Mouse (Mus musculus) kidney, postnatal 4 days (tissue): ENCODE results near the gene Pex10.

Experiments
- DNase-seq, 2 experiments: peaks; one replicate each; pipeline ENCODE4 v3.0.0; 2021; ENCODE audit warnings: mixed read lengths in 2 of 2

Pex10 gene

DNA sequence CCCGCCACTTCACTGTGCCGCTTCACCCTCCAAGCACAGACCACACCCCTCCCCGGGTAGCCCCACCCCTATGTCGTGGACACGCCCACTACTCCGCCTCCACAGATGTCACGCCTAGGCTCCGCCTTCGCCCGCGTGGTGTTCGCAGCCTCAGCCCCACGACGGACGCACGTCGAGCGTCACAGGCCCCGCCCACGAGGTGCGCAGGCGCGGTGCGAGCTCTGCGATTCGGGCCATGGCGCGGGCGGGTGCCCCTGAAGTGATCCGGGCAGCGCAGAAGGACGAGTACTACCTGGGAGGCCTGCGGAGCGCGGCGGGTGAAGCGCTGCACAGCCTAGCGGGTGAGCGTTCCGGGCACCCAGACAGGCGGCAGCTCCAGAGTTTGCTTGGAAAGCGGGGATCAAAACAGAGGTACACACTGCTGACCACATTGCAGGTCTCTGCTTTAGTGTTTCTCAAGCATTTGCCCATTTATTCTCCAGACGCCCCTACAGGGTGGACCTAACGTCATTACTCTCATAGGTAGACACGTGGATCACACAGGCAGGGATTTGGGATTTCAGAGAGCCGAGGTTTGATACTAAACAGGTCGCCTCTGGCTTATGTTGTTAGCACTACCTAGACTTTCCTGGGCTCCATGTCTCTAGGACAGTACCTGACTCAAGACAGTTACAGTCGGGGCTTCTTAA lies at the start of gene Pex10:
Pex10 (plus strand) TSS at position 183 of the 689 bp plus-strand sequence.
- peak; percentile 98 to 99 for DNase-seq

DNA sequence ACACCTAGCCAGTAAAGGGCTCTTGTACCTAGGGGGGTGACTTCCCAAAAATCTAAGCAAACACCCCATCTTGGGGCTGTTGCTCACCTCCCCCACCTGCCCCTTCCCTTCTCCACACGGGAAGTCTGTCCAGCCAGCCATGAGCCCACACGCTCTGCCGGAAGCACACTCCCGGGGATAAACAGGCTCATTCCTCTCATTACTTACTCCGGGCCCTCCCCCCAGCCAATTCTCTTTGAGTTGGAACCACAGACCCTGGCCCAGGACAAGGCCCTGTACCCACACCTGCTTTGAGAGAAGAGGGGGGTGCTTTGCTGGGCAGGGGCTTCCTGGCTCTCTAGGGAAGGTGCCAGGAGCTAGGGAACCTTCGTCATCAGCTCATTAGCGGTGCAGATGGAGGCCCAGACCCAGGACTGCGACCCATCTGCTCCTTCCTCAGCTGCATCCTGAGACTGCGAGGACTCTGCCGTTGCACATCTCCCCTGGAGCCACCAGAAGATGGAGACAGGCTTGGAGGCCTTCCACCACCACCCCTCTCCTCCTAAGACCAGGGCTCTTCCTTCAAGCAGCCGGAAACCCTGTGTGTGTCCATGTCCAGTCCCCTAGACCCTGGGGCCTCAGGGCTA lies 49.5 kb upstream of the Pex10 start:
- no peak for DNase-seq

DNA sequence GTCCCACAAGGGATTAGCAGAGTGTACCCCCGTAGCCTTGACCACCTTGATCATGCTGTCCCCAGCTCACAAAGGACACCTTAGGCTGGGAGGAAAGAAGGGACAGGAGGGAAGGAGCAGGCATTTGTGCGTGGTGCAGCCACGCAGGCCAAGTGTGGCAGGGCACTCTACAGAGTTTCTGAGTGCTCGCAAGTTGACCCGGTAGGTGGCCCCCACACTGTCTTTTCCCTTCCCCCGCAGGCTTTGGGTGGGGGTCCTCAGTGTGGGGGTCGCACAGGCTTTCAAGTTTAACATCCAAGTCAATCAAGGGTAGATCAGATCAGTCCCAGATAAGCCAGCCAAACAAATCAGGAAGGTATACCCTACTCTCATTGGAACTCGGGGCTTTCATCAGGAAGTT lies 48.8 kb upstream of the Pex10 start:
- no peak for DNase-seq

DNA sequence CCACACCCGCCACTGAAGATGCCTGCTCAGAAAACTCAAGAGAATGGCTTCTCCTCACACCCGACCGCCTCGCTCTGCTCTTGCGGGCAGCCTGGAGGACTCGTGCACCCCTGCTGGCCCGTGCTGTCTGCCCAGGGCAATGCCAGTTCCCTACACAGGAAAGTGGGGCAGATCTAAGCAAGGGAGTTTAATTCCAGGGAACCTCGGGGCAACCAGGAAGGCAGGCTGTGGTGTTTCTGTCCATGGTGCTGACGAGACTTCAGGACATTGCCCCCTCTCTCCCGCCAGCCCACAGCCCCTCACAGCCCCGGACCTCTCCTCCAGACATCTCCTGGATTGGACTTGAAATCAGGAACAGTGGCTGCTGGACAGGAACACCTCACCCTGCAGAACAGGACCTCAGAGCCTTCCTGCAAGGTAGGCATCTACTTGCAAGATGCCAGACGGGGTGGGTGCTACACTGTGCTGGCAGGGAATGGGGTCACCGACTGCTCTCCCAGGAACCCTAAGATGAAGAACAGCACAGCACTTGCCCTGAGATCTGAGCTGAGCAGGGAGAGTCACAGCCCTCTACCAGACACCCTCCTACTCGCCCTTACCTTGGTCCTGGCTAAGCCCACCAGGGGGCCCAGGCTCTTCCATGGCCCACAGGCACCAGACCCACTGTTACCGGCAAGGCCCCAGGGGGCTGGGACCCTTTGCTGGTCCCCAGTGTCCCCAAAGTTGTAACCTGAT lies 48.0 kb upstream of the Pex10 start:
- DNase-seq, result peak; percentile 77 to 82

DNA sequence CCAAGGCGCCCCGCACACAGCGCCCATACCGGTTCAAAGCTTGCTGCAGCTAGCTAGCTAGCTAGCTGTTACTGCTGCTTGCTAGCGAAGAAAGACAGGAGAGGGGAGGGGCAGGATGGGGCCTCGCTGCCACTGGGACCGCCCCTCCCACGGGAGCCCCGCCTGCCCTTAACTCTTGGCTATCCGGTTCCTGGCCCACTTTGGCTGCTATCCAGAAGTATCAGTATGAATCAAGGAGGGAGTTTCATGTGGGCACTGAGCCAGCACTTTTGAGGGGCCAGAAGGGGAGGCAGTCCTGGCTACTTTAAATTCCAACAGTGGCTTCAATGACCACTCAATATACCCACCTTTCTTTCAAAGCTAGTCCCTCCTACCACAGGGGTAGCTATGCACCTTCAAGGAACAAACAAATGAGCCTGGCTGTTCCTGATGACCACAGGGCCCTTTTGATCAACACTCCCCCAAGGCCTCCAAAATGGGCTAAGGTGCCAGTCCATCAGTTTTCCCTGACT lies 47.4 kb upstream of the Pex10 start:
- peak; percentile 37 to 63 for DNase-seq

DNA sequence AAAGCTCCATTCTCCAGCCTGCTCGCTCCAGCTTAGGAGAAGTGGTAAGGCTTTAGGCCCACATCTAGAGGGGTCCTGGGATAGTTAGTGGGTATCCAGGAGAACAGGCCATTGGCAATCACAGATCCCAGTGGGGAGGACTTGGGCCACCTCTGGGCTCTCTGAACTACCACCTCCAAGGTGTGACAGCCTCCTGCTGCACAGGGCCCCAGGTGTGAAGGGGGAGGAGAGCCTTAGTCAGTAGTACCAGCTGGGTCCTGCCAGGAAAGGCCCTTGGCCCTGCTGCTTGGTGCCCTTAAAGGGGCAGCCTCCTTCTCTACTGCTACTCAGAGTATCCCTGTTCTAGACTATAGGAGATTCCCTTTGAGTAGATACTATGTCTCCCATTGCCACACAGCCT lies 46.7 kb upstream of the Pex10 start:
- no peak for DNase-seq

DNA sequence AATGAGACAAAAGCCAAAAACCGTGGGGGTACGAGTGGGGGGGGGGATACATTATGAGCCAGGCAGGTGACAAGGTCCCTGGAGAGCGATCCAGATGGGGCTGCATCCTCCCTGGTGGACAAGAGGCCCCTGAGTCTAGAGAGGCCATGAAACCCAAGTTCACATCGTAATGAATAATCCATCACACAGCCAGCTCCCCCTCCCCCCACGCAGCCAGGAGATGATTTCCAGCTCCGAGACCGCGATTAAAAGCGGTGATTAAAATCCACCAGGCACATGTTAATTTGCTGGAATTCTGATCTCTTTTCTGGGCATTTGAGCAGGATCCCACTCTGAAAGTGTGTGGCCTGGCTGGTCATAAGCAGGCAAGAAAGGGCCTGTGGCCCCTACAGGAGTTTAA lies 46.0 kb upstream of the Pex10 start:
- DNase-seq, result no peak

DNA sequence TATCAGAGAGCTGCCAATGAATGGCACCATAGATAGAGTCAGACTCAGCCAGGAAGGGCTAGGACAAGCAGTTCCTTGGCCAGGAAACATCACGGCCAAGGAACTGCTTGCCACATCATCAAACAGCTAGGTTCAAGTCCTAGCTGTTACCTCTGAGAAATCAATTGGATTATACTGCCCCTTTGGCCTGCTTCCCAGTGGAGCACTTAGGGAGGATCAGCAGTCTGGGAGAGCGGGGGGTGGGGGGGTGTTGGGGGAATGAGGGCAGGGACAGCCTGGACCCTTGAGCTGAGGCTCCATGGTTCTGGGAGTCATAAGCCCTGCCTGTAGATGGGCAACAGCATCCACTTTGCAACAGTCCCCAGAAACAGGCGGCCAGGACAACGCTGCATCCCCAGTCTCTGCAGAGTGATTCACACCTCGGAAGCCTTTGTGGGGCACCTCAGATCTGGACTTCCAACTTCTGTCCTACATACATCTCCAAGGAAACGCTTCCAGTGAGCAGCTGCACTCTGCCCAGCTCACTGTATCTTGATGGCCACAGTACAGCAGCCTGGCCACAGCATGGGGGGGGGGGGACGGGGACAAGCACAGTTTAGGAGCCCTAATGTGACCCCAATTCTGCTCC lies 44.5 kb upstream of the Pex10 start:
- no peak for DNase-seq

DNA sequence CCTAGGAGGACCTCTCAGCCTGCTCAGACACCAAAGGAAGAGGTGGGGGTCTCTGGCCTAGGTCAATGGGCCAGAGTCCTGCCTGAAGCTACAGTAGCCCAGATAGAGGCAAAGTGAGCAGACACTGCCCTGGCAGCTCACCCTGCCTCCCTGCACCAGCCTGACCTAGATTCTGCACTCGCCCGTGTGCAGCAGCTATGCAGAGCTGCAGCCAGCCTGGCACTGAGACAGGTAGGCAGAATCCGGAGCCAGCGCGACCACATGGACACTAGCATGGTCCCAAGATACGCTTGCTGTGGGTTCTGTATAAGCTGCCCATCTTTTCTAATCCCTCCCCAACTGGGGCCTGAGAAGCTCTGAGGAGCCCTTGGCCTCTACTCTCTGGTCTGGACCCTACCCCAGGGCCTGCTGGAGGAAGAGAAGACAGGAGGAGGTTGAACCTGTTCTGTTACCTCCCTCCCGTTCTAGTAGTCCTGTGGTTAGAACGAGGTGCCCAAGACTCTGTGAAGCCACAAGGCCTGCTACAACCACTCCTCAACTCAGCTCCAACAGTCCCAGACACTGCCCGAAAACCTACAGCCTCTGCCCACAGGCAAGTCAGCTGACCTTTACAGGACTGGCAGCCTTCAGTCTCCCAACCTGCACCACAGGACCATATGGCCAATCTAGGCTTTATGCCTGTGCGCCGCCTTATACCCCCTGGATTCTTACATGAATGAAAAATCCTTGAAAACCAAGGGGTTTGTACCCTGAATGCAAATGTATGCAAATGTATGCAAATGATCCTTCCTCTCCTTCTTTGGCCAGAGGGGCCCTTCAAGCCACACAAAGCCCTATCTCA lies 42.4 kb upstream of the Pex10 start:
- DNase-seq, result no peak

DNA sequence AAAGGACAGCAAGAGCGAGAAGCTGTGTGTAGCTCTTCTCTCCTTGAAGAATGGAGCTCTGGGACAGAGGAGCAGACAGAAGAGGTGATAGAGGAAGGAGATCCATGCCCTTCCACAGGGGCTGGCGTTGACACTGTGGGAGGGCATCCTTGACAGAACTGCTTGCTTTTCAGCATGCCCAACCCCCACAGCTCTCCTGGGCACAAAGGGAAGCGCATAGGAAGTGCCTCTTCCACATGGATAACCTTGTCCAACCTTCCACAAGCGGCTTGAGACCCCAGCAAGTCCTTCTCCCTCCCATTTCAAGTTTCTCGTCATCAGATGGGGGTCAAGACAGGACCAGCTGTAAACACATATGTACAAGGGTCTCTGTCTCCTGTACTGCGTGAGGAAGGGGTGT lies 33.7 kb upstream of the Pex10 start:
- no peak for DNase-seq

DNA sequence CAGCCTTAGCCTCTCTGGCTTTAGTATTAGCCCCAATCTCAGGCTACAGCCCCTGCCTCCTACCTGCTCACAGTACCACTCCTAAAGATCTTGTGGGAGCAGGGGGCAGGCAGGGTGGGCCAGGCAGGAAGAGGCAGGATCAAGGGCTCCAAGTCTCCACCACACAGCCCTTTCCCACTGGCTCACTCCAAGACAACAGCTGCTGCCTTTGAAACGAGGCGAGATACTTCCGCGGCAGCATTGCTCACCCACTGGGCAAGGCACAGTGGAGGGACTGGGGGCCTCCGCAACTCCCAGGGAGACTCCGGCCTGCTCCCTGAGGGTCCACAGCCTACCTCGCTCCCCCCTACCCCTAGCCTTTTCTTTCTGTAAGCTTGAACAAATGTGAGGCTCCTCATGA lies 32.6 kb upstream of the Pex10 start:
- no peak for DNase-seq

DNA sequence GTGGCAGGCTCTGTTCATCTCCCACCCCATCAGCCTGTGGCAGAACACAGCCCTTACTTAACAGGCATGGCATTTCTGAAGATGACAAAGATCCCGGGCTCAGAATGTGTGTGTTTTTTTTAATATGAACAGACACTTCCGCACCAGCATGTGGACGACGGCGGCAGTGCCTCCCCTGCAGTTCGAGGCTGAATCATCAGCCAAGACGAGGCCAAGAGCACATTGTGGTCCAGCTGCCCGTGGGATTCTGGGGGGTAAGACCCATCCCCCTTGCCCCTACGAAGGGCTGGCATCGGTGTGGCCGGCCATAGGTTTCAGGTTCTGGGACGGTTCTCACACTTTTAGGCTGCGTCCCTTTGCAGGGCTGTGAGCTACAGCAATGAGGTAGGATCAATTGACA lies 32.0 kb upstream of the Pex10 start:
- no peak for DNase-seq

DNA sequence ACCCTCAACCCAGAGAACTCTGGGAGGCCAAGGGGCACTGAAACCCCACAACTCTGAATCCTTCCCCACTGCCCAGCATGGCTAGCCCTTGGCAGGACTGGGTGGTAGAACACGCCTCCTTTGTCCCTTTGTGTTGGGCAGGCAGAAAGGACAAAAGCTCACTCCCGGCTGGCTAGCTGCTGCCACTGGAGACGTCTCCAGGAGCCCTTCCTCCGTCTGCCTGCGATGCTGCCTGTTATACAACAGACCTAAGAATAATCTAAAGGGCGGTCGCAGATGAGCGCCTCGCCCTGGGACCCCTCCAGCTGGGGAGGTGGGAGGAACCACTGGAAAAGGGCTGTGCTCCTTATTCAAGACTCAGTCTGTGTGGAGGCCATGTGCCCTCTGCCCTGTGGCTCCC lies 26.6 kb upstream of the Pex10 start:
- DNase-seq, result no peak

DNA sequence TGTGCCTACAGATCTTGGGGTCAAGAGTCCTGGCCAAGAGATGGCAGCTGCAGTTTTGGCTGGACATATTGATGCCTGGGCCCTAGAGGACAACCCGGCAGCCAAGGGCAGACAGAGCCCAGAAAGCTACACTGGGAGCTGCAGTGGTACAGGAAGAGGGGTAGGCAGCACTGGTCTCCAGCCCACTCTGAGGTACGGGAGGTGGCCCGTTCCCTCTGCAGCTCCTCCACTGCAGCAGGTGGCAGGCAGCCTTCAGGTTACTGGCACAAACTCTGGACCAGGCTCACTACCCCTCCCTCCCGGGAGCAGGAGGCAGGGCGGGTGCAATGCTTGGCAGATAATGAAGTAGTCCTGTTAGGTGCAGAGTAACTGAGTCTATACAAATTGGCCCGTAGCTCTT lies 26.1 kb upstream of the Pex10 start:
- DNase-seq, result no peak

DNA sequence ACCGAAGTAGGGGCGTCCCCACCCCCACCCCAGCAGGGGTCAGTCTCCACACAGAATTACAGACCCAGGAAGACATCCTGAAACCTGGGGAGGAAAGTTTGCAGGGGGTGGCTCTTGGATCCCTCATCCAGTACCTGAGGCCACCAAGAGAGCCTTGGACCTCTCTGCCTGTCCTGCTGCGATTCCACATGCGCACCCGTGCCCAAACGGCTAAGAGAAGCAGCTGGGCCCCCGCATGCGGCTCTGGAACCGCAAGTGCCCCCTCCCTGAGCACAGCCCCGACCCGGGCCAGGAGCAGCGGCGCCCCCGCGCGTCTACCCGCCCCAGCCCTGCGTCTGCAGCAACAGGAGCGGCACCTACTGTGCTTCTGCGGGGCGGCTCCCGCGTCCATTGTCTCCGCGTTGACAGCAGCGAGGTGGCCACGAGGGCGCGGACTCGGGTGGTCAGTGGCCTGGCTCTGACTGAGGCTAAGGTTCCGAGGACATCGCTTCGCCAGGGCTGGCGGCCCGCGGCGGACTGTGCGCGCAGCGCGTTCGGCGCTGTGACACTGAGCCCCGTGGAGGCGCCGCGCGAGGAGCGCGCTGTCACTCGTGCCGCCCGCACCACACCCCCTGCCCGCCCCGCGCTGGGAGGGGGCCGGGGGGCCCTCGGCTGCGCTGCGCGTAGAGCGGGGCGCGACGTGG lies 24.1 kb upstream of the Pex10 start:
- no peak for DNase-seq

DNA sequence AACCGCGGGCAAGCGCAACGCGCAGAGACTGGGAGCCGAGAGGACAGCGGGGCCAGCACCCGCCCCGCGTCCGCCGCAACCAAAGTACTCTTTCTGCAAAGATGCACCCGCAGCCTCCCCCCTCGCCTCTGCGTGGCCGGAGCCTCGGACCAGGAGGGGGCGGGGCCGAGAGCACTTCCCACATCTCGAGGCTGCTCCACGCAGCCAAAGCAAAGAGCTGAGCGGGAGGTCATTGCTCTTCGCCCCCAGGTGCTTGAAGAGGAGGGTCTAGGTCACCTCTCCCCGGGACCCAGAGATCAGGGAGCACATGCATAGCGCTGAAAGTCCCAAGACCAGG lies 23.6 kb upstream of the Pex10 start:
- DNase-seq, result no peak

DNA sequence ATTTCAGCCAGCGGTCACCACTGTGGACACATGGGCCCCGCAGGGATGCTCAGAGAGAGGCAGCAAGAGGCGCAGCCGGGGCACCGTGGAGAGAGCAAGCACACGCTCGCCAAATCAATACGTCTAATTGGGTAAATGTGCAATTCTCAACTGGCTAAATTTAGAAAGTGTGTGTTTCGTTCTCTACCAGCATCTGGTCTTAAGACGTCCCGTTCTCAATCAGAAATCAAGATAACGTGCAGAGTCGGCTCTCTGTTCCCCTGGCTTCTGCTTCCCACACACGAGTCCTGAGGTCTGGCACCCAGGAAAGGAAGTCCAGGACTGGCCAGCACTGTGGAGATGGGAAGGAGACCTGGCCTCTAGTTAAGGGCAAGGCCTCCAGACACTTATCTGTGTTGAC lies 20.2 kb upstream of the Pex10 start:
- no peak for DNase-seq

DNA sequence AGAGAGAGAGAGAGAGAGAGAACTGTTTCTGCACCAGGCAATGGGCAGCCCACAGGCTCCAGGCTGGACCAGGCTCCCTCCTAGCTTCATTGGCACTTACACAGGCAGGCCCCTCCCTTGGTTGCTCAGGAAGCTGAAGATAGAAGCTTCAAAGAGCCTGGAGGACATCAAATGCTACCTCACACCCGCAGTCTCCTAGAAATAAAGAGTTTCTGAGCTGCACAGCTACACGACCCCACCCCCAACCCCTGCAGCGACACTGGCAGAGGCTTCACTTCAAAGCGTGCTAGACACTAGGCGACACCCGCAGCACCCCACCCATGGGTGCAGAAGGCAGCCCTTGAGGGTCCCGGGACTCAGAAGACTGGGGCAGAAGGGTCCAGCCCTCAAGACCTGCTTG lies 16.7 kb upstream of the Pex10 start:
- no peak for DNase-seq

DNA sequence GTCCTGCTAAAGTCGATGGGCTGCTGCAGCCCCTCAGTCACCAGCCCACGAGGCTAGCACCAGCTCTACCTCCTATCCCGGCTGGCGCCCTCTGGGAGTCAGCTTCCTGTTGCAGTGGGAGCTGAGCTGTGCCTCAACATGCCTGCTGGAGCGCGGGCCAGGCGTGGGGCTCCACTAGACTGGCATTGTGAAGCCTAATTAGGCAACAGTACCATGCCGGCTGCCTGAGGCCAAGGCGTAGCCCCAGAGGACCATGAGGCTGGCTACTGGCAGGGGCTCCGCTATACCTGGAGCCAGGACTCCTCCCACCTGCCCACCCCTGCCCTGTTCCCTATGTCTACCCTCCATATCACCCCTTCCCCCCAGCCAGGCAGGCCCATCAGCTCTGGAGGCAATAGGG lies 10.1 kb upstream of the Pex10 start, which contains the start of gene Plch2:
Plch2 (minus strand) TSS at position 61 of the 400 bp plus-strand sequence.
- no peak for DNase-seq

DNA sequence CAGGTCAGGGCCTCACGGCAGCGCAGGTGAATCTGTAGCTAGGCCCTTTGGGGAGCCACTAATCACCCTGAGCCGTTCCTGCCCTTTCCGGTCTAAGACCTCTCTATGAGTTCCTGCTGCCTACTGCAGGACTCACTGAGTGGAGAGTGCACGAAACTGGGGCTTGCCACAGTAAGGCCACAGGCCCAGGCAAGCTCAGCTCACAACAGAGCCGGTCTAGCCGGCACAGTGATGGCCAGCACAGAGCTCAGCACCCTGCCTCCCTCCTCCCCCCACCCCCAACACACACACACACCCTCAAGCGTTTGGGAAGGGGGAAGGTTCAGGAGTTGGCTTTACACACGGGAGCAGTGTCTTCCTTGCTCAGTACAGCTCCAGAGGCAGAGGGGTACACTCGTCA lies 8.5 kb upstream of the Pex10 start:
- no peak for DNase-seq

DNA sequence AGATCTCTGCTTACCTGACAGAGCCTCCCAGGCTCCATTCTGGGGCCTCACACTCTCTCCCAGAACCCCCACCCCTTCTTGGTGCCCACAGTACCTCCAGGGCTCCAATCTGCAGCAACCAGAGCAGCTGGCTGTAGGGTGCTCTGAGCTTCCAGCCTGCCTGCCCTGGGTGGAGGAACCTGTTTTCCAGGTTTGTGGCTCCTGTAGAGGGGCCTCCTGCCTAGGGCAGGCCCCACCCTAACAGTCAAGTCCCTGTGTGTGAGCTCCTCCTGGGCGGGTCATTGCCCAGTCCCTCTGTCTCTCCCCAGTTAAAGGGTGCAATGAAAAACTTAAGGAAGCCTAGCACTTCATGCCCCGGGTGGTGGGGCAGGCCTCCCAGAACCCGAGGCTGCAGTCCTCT lies 2.9 kb upstream of the Pex10 start:
- DNase-seq, result peak; percentile 43 to 63

DNA sequence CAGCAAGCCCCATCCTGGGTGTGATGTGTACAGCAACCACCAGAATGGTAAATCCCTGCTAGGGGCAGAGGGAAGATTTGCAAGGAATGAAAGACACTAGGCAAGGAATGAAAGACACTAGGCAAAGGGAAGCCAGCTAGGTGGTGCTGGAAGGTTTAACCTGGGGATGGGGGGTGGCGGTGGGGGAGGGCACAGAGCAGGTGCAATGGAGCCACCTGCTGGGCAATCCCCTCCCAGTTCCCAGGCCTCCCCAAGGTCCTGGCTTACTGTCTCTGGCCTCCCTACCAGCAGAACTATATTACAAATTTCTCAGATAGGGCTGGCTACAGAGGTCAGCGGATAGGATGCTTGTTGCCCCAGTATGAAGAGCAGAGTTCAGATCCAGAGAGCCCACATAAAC lies 2.3 kb upstream of the Pex10 start:
- DNase-seq, result peak; percentile 45 to 66
